Mouse (Mus musculus) limb, embryonic 12.5 days (tissue): Measurements from ENCODE around the gene Tapbp. TPM values are rescaled to one million over a fixed set of nuclear protein-coding genes. Genes with fewer than 3 reads are reported as not detected.
A peak's percentile ranks its signal among the peaks of the same experiment; 100 is the strongest.

Source experiments
- ATAC-seq: fragments of 200-750 bp; cut with Nextera tagmentation; 2 replicates; pipeline ENCODE4 v1.8.0; 2017; ENCODE audit warnings: low read depth, moderate TSS enrichment; ENCODE audit not compliant: insufficient number of reproducible peaks, insufficient read depth, low FRiP score, low TSS enrichment
- H3K27ac ChIP-seq: fragments of 300-500 bp; sonication (generic); 2 replicates; pipeline ENCODE4 v1.5.1; 2016; ENCODE audit warnings: mild to moderate bottlenecking, moderate library complexity
- H3K27me3 ChIP-seq: fragments of 300-500 bp; sonication (generic); 2 replicates; pipeline ENCODE4 v1.6.1; 2016; ENCODE audit warnings: mild to moderate bottlenecking, moderate library complexity
- H3K36me3 ChIP-seq: fragments of 300-500 bp; sonication (generic); 2 replicates; pipeline ENCODE4 v1.6.1; 2016; ENCODE audit warnings: mild to moderate bottlenecking, moderate library complexity
- H3K4me1 ChIP-seq: fragments of 300-500 bp; sonication (generic); replicated peaks from 2 replicates; pipeline ENCODE4 v1.6.1; 2016
- H3K4me2 ChIP-seq: fragments of 300-500 bp; sonication (generic); 2 replicates; pipeline ENCODE4 v1.6.1; 2016; ENCODE audit warnings: mild to moderate bottlenecking, moderate library complexity
- H3K4me3 ChIP-seq: fragments of 300-500 bp; sonication (generic); replicated peaks from 2 replicates; pipeline ENCODE4 v1.5.1; 2016; ENCODE audit warnings: mild to moderate bottlenecking
- H3K9ac ChIP-seq: fragments of 300-500 bp; sonication (generic); replicated peaks from 2 replicates; pipeline ENCODE4 v1.6.1; 2016; ENCODE audit warnings: mild to moderate bottlenecking, moderate library complexity
- H3K9me3 ChIP-seq: fragments of 300-500 bp; sonication (generic); 2 replicates; pipeline ENCODE4 v1.6.1; 2016; ENCODE audit warnings: mild to moderate bottlenecking, moderate library complexity
- WGBS: fragments of 180-500 bp; shearing (Covaris S2); methylation state at CpG from one replicate; pipeline ENCODE4 v1.1.7; 2016; 5-methylcytosine and 5-hydroxymethylcytosine counted together
- polyA plus RNA-seq: library from polyadenylated mRNA; unstranded; fragments of >200 nt; fragmentation: Nextera tagmentation; extraction: Ambion mirVana; gene quantifications from 2 replicates; pipeline ENCODE4 v1.2.1, GENCODE M21; 2016

Gene Tapbp
- polyA plus RNA-seq, 1 experiment from 2014 or later, result 21.5 TPM

- Histone ChIP-seq H3K4me1 (peaks cover 9% of the 10 kb centered on the region), H3K4me3 (no peak overlapping the region), H3K9me3 (no peaks in the 10 kb centered on the region), H3K27me3 (no peaks in the 10 kb centered on the region), H3K9ac (no peak overlapping the region), H3K4me2 (no peak overlapping the region), H3K27ac (no peak overlapping the region), H3K36me3 (peaks cover 29% of the 10 kb centered on the region)
- WGBS, result 81% methylated on average over 21 of the region's 21 CpGs
- no peak for ATAC-seq
Measured at GRCm38 (mm10) chr17:33925406-33926116, 9.9 kb downstream of the Tapbp start.

- Histone ChIP-seq H3K27me3 (no peaks in the 10 kb centered on the region), H3K36me3 (peaks cover 29% of the 10 kb centered on the region), H3K9me3 (no peaks in the 10 kb centered on the region), H3K4me1 (peaks cover 15% of the 10 kb centered on the region), H3K9ac (no peak overlapping the region), H3K4me2 (no peak overlapping the region), H3K27ac (no peak overlapping the region), H3K4me3 (no peak overlapping the region)
- whole genome bisulfite sequencing, result 79% methylated on average over 17 of the region's 17 CpGs
- no peak for ATAC-seq
Measured at GRCm38 (mm10) chr17:33926207-33926932, 10.7 kb downstream of the Tapbp start.

- 63% methylated on average over 21 of the region's 21 CpGs for WGBS
- Histone ChIP-seq H3K27me3 (no peaks in the 10 kb centered on the region), H3K4me3 (peak overlapping the region; percentile 73), H3K9me3 (no peaks in the 10 kb centered on the region), H3K36me3 (peaks cover 45% of the 10 kb centered on the region), H3K27ac (no peak overlapping the region), H3K4me2 (peak overlapping the region; percentile 88), H3K9ac (peak overlapping the region; percentile 74), H3K4me1 (peaks cover 18% of the 10 kb centered on the region)
- ATAC-seq, result no peak
Measured at GRCm38 (mm10) chr17:33928251-33928947, 12.7 kb downstream of the Tapbp start.

GRCm38 (mm10) chr17:33929371-33930279 lies 13.9 kb downstream of the Tapbp start, which contains the start of gene Rgl2:
Gene Rgl2, plus strand, starts transcription at chr17:33929543.
- H3K4me2 ChIP-seq, result peak within 1 kb of the TSS; percentile 88
- H3K27ac ChIP-seq, result peak within 1 kb of the TSS; percentile 97
- no peaks in the 10 kb centered on the region for H3K9me3 ChIP-seq
- under 1% methylated on average over 73 of the region's 80 CpGs for WGBS
- ATAC-seq, result peak; percentile 63
- H3K36me3 ChIP-seq, result peaks cover 57% of the 10 kb centered on the region
- H3K9ac ChIP-seq, result peak within 1 kb of the TSS; percentile 74
- H3K27me3 ChIP-seq, result no peaks in the 10 kb centered on the region
- H3K4me3 ChIP-seq, result peak within 1 kb of the TSS; percentile 73
- peaks cover 18% of the 10 kb centered on the region for H3K4me1 ChIP-seq

GRCm38 (mm10) chr17:33930280-33931158 lies 14.8 kb downstream of the Tapbp start:
- peak overlapping the region; percentile 88 for H3K4me2 ChIP-seq
- H3K27ac ChIP-seq, result peak overlapping the region; percentile 97
- H3K9ac ChIP-seq, result peak overlapping the region; percentile 74
- WGBS, result under 1% methylated on average over 45 of the region's 45 CpGs
- ATAC-seq, result no peak
- H3K4me1 ChIP-seq, result peaks cover 18% of the 10 kb centered on the region
- no peaks in the 10 kb centered on the region for H3K27me3 ChIP-seq
- H3K36me3 ChIP-seq, result peaks cover 59% of the 10 kb centered on the region
- peak overlapping the region; percentile 73 for H3K4me3 ChIP-seq
- H3K9me3 ChIP-seq, result no peaks in the 10 kb centered on the region

GRCm38 (mm10) chr17:33931159-33931866 lies 15.6 kb downstream of the Tapbp start:
- ATAC-seq, result no peak
- peak overlapping the region; percentile 74; the same call in 1 of the 2 replicates for H3K9ac ChIP-seq
- 0 out of 2 replicates have a peak overlapping the region, but pooled peaks have one; percentile 17 for H3K27ac ChIP-seq
- peaks cover 59% of the 10 kb centered on the region for H3K36me3 ChIP-seq
- H3K4me1 ChIP-seq, result peaks cover 18% of the 10 kb centered on the region
- no peaks in the 10 kb centered on the region for H3K27me3 ChIP-seq
- H3K9me3 ChIP-seq, result no peaks in the 10 kb centered on the region
- 31% methylated on average over 18 of the region's 18 CpGs for WGBS
- H3K4me3 ChIP-seq, result peak overlapping the region; percentile 73
- peak overlapping the region; percentile 88 for H3K4me2 ChIP-seq

- Histone ChIP-seq H3K4me2 (0 out of 2 replicates have a peak overlapping the region, but pooled peaks have one; percentile 88), H3K27ac (no peak overlapping the region), H3K9ac (no peak overlapping the region), H3K27me3 (no peaks in the 10 kb centered on the region), H3K9me3 (no peaks in the 10 kb centered on the region), H3K4me3 (no peak overlapping the region), H3K36me3 (peaks cover 58% of the 10 kb centered on the region), H3K4me1 (peaks cover 18% of the 10 kb centered on the region)
- ATAC-seq, result no peak
- WGBS, result 89% methylated on average over 11 of the region's 11 CpGs
Measured at GRCm38 (mm10) chr17:33931947-33932346, 16.2 kb downstream of the Tapbp start.

GRCm38 (mm10) chr17:33932448-33932847 lies 16.7 kb downstream of the Tapbp start:
- WGBS, result 89% methylated on average over 14 of the region's 14 CpGs
- peaks cover 18% of the 10 kb centered on the region for H3K4me1 ChIP-seq
- H3K27ac ChIP-seq, result no peak overlapping the region
- no peak overlapping the region for H3K4me2 ChIP-seq
- ATAC-seq, result no peak
- no peak overlapping the region for H3K4me3 ChIP-seq
- no peak overlapping the region for H3K9ac ChIP-seq
- H3K9me3 ChIP-seq, result no peaks in the 10 kb centered on the region
- H3K36me3 ChIP-seq, result peaks cover 60% of the 10 kb centered on the region
- H3K27me3 ChIP-seq, result no peaks in the 10 kb centered on the region

GRCm38 (mm10) chr17:33932970-33933369 lies 17.3 kb downstream of the Tapbp start:
- Histone ChIP-seq H3K27me3 (no peaks in the 10 kb centered on the region), H3K27ac (no peak overlapping the region), H3K9me3 (no peaks in the 10 kb centered on the region), H3K4me1 (peaks cover 17% of the 10 kb centered on the region), H3K9ac (no peak overlapping the region), H3K4me2 (no peak overlapping the region), H3K36me3 (peaks cover 59% of the 10 kb centered on the region), H3K4me3 (no peak overlapping the region)
- no peak for ATAC-seq
- WGBS, result 93% methylated on average over 15 of the region's 15 CpGs
